Comparison of ENCODE assay signal across 11 mouse cellular contexts in the genomic region with DNA sequence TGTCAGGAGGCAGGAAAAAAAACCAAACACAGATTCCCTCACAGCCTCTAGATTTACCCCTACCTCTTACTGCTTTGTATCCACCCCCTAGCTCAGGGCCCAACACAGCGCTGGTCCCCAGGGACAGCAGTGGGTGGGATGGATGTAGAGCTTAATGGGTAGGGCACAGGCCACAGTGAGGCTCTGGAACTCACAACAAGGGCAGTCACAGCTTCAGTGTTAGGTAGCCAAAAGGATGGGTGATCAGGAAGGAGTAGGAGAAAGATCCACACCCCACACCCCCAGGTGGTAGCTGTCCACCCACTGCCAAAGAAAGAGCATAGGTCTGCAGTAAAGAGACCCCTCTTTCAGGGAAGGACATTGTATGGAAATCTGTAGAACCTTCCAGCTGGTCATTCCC. TPM values are rescaled to one million over a fixed set of nuclear protein-coding genes. Genes with fewer than 3 reads are reported as not detected.
DNase-seq lines count a peak whose midpoint lies in the region; ATAC-seq lines count a peak whose summit lies in the region.
"Had no signal": no experiment of that assay in that cellular context is flagged by ENCODE, and none has a peak within 500 bp of the region (broad histone marks: within the 10 kb centered on the region; RNA-seq: fewer than 3 reads in every experiment).

No protein-coding gene starts in this region.

- H3K9me3 ChIP-seq in embryonic facial prominence, embryonic 12.5 days, result no peaks in the 10 kb centered on the region
- no peaks in the 10 kb centered on the region for H3K9me3 ChIP-seq in embryonic facial prominence, embryonic 10.5 days
- H3K9me3 ChIP-seq in kidney, embryonic 15.5 days (replicated peaks), result no peaks in the 10 kb centered on the region
- H3K9me3 ChIP-seq in limb, embryonic 13.5 days, result no peaks in the 10 kb centered on the region

- H3K9ac ChIP-seq in embryonic facial prominence, embryonic 12.5 days, result no peak overlapping the region
- no peak overlapping the region for H3K9ac ChIP-seq in kidney, embryonic 15.5 days
- no peak overlapping the region for H3K9ac ChIP-seq in limb, embryonic 13.5 days

- H3K4me3 ChIP-seq in embryonic facial prominence, embryonic 12.5 days, result no peak overlapping the region
- no peak overlapping the region for H3K4me3 ChIP-seq in embryonic facial prominence, embryonic 10.5 days
- H3K4me3 ChIP-seq in kidney, embryonic 15.5 days (replicated peaks), result no peak overlapping the region
- H3K4me3 ChIP-seq in limb, embryonic 13.5 days, result no peak overlapping the region

- no peak for DNase-seq in embryonic facial prominence, embryonic 10.5 days (ENCODE audit: low spot score)
- no peak for DNase-seq in kidney, adult 18-20 months
- peak; percentile 39 for DNase-seq in 3T3-L1 (ENCODE audit: low read depth, low spot score)
- no peak for DNase-seq in ovary, postnatal 10 days (ENCODE audit: low spot score)
- DNase-seq in adrenal gland, postnatal 36 days, result no peak
- DNase-seq: cerebellum, adult 11-12 months; left cerebral cortex, postnatal 4 days had no signal

- no peak overlapping the region for H3K4me2 ChIP-seq in embryonic facial prominence, embryonic 12.5 days (replicated peaks)
- H3K4me2 ChIP-seq in kidney, embryonic 15.5 days, result no peak overlapping the region
- no peak overlapping the region for H3K4me2 ChIP-seq in limb, embryonic 13.5 days (replicated peaks)

- peaks cover 10% of the 10 kb centered on the region for H3K4me1 ChIP-seq in embryonic facial prominence, embryonic 12.5 days
- H3K4me1 ChIP-seq in embryonic facial prominence, embryonic 10.5 days, result peaks cover 57% of the 10 kb centered on the region
- H3K4me1 ChIP-seq in kidney, embryonic 15.5 days, result peaks cover 31% of the 10 kb centered on the region
- H3K4me1 ChIP-seq in limb, embryonic 13.5 days, result peaks cover 9% of the 10 kb centered on the region

- no peaks in the 10 kb centered on the region for H3K36me3 ChIP-seq in embryonic facial prominence, embryonic 12.5 days
- H3K36me3 ChIP-seq in embryonic facial prominence, embryonic 10.5 days (replicated peaks), result no peaks in the 10 kb centered on the region
- no peaks in the 10 kb centered on the region for H3K36me3 ChIP-seq in kidney, embryonic 15.5 days
- no peaks in the 10 kb centered on the region for H3K36me3 ChIP-seq in limb, embryonic 13.5 days

- no peak for ATAC-seq in embryonic facial prominence, embryonic 12.5 days (ENCODE audit: insufficient number of reproducible peaks, insufficient read depth, low FRiP score, low TSS enrichment)
- no peak for ATAC-seq in kidney, embryonic 15.5 days (replicated peaks; ENCODE audit: low FRiP score)
- no peak for ATAC-seq in limb, embryonic 13.5 days (ENCODE audit: low FRiP score, low read depth)

- 0 out of 2 replicates have a peak overlapping the region, but pooled peaks have one; percentile 25 for H3K27ac ChIP-seq in embryonic facial prominence, embryonic 12.5 days
- H3K27ac ChIP-seq in embryonic facial prominence, embryonic 10.5 days (replicated peaks), result no peak overlapping the region
- 0 out of 2 replicates have a peak overlapping the region, but pooled peaks have one; percentile 18 for H3K27ac ChIP-seq in kidney, embryonic 15.5 days
- H3K27ac ChIP-seq in limb, embryonic 13.5 days, result peak overlapping the region; percentile 39; the same call in 1 of the 2 replicates

- no peaks in the 10 kb centered on the region for H3K27me3 ChIP-seq in embryonic facial prominence, embryonic 12.5 days
- H3K27me3 ChIP-seq in embryonic facial prominence, embryonic 10.5 days (replicated peaks; ENCODE audit: low read depth, poor library complexity, severe bottlenecking), result no peaks in the 10 kb centered on the region
- no peaks in the 10 kb centered on the region for H3K27me3 ChIP-seq in kidney, embryonic 15.5 days
- no peaks in the 10 kb centered on the region for H3K27me3 ChIP-seq in limb, embryonic 13.5 days

- WGBS in embryonic facial prominence, embryonic 12.5 days, result 85% methylated on average over 1 of the region's 1 CpGs
- 88% methylated on average over 1 of the region's 1 CpGs for WGBS in embryonic facial prominence, embryonic 10.5 days
- 82% methylated on average over 1 of the region's 1 CpGs for WGBS in kidney, embryonic 15.5 days
- WGBS in limb, embryonic 13.5 days, result 74% methylated on average over 1 of the region's 1 CpGs

RNA-seq across cellular contexts. Expression of a gene that starts 12.1 kb away (rescaled TPM):
- polyA plus RNA-seq in embryonic facial prominence, embryonic 12.5 days (2016; fragmentation: Nextera tagmentation; extraction: Ambion mirVana), result 3.9 and 4.3 TPM in 2 replicates
- polyA plus RNA-seq in embryonic facial prominence, embryonic 10.5 days (2016; fragmentation: Nextera tagmentation; extraction: Ambion mirVana), result 3.3 TPM in 2 replicates
- polyA plus RNA-seq in kidney, embryonic 15.5 days (2015; fragmentation: Nextera tagmentation; extraction: Ambion mirVana), result 2.9 and 3.4 TPM in 2 replicates
- polyA plus RNA-seq in limb, embryonic 13.5 days (2015; fragmentation: Nextera tagmentation; extraction: Ambion mirVana), result 2.1 and 2.3 TPM in 2 replicates
- 1 to 10 TPM; 2.2 to 3.4 TPM for total RNA-seq in adrenal gland, postnatal 36 days (2021)

RNA-seq across cellular contexts. Expression of a gene that starts 36.5 kb away (rescaled TPM):
- polyA plus RNA-seq in embryonic facial prominence, embryonic 12.5 days (2016; fragmentation: Nextera tagmentation; extraction: Ambion mirVana), result 148 and 172 TPM in 2 replicates
- polyA plus RNA-seq in embryonic facial prominence, embryonic 10.5 days (2016; fragmentation: Nextera tagmentation; extraction: Ambion mirVana), result 257 and 263 TPM in 2 replicates
- 162 and 184 TPM in 2 replicates for polyA plus RNA-seq in kidney, embryonic 15.5 days (2015; fragmentation: Nextera tagmentation; extraction: Ambion mirVana)
- 159 and 164 TPM in 2 replicates for polyA plus RNA-seq in limb, embryonic 13.5 days (2015; fragmentation: Nextera tagmentation; extraction: Ambion mirVana)
- total RNA-seq in adrenal gland, postnatal 36 days (2021), result 100 to 1,000 TPM in 1 of 2 experiments, 10 to 100 TPM in 1; 86.3 to 101 TPM

RNA-seq across cellular contexts. Expression of a gene that starts 42.3 kb away (rescaled TPM):
- 0.09 and 0.32 TPM in 2 replicates for polyA plus RNA-seq in embryonic facial prominence, embryonic 12.5 days (2016; fragmentation: Nextera tagmentation; extraction: Ambion mirVana)
- polyA plus RNA-seq in embryonic facial prominence, embryonic 10.5 days (2016; fragmentation: Nextera tagmentation; extraction: Ambion mirVana), result 0.10 TPM in 1 of 2 replicates, not detected in the other
- 0.87 and 0.95 TPM in 2 replicates for polyA plus RNA-seq in kidney, embryonic 15.5 days (2015; fragmentation: Nextera tagmentation; extraction: Ambion mirVana)
- 0.74 and 0.92 TPM in 2 replicates for polyA plus RNA-seq in limb, embryonic 13.5 days (2015; fragmentation: Nextera tagmentation; extraction: Ambion mirVana)
- total RNA-seq in adrenal gland, postnatal 36 days (2021), result 1 to 10 TPM in 1 of 2 experiments, under 1 TPM in 1; 0.79 to 5.3 TPM
- total RNA-seq: left cerebral cortex, postnatal 4 days; megakaryocyte progenitor cell, adult 5-6 weeks had no signal
